Mouse (Mus musculus): Measurements from ENCODE around the gene Opcml. TPM values are rescaled to one million over a fixed set of nuclear protein-coding genes. Genes with fewer than 3 reads are reported as not detected.

The Opcml gene
- polyA plus RNA-seq, 2 experiments from 2014 or later = 0.40 TPM; not detected in 1

DNA sequence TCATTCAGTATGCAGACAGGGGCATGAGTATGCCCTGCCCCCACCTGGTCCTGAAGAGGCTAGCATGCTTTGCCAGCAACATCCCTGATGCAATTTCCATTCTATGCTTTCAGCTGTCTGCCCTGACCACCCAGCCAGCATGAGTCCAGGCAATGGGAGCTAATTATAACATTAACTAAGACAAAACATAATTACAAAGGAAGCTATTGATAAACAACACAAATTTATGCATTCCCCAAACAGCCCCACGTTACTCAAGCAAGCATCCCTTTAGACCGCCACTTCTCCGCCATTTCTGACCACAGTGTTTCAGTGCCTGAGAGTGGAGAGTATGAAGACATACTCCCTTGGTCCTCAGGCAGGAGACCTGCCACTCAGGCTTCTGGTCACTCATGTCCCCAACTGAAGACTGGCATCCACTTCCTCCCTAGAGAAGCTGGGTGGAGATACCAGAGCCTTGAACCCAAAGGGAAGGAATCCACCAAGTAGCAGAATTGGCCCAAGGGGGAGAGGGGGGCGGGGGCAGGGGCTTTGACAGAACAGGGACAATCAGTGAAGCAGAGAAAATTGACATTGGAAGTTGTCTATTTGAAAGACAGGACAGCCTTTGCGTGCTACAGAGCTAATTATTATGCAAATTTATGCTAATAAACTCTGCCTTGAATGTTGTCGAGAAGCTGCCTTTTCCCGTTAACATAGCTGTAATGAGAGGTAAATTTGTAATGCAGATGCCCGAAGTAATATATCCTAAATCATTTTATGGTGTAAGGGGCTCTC lies 464.7 kb downstream of the Opcml start:
- no peak for ATAC-seq

DNA sequence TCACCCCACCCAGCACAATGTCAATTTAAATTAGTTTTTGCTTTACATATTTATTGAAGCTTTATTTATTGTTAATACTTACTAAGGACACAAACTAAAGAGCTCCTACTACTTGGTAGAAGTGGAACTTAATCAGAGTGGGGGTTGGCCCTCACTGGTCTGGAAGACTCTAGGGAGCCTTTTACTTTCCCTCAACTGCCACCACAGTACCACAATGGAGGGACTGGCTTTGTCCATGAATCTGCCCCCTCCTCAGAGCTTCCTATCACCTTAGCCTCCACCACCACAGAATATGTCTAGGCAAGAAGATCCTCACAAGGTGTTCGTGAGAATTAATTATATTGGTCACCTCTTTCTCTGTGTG lies 465.3 kb downstream of the Opcml start:
- no peak for ATAC-seq

DNA sequence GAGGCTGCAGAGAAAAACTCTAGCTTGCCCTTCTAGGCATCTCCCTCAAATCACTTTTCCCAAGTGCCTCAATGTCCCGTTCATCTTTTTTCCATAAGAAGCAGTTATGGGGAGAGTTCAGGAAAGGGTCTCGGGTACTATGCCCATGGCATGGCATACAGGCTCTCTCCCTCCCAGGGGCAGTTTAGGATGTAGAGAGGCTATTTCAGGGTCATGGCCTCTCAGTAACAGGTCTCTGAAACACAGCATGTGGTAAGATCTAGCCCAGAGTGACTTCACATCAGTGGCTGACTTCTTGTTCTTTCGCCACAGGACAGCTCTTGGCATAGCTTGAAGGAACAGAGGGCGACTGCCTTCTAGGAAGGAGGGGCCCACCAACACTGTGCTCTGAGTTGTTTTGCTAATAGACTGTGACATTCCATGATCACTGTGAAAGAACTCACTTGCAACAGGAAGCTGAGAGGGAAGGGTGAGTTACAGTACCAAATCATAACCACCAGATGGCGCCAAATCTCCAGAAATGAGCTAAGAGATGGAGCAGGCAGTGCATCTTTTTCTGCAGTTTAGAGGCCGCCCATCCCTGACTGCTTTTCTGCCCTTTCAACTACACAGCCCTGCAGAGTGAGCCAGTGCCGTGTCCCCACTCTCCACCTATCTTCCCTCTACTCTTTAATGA lies 470.6 kb downstream of the Opcml start:
- ATAC-seq = no peak

GRCm38 (mm10) chr9:28262021-28262420 lies 471.4 kb downstream of the Opcml start:
- ATAC-seq = no peak

- ATAC-seq = no peak
Measured at GRCm38 (mm10) chr9:28262896-28263295, 472.3 kb downstream of the Opcml start.

- ATAC-seq = no peak
Measured at GRCm38 (mm10) chr9:28264761-28265160, 474.2 kb downstream of the Opcml start.

DNA sequence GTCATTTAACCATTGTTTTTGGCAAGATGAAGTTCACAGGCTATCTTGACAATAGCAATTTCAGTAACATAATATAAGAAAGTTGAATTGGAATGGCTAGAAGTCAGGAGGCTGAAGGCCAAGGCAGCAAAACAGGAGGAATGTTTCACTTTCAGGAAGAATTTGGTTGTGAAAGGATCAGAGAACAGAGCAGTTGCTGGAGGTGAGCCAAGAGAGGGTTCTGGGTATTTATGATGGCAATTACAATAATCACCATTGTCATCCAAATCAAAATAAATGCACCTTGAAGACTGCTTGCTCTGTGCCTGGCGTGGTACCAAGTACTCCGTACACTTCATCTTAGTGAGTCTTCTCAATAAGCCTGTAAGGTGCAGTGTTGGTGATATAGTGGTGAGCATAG lies 483.2 kb downstream of the Opcml start:
- ATAC-seq = no peak

- no peak for ATAC-seq
Measured at GRCm38 (mm10) chr9:28278555-28278954, 488.0 kb downstream of the Opcml start.

DNA sequence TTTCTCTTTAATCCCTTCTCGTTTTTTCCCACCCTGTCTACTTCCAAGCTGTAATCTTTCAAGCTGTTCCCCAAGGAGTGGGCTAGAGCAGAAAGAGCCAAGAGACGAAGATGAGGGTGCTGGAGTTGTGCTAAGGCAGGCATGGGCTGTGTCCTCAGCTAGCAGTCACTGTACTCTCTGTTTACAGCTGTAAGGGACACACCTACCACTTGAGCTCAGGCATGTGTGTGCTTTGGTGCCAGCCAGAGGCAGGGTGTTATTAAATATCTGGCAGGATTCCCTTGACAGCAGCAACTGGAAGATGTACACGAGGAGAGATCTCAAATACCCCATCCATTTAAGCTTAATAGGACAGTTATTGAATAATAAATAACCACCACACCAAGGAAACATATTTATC lies 490.4 kb downstream of the Opcml start:
- no peak for ATAC-seq

DNA sequence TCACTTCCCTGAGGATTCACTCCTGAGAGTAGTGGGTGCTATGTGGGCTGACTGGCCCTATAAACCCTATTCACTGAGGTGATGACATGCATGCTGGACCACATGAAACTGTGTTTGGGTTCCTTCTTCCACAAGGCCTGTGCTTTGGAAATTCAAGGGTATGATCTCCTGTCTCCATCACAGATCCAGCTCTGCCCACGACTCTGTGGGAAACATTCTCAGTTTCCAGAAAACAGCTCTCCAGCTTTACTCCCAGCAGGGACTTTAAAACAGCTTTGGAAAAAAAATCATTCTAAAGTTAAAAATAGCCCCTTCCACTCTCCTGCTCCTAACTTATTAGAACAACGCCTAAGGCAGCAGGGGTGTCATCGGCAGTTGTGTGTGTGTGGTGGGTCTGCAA lies 491.0 kb downstream of the Opcml start:
- no peak for ATAC-seq

DNA sequence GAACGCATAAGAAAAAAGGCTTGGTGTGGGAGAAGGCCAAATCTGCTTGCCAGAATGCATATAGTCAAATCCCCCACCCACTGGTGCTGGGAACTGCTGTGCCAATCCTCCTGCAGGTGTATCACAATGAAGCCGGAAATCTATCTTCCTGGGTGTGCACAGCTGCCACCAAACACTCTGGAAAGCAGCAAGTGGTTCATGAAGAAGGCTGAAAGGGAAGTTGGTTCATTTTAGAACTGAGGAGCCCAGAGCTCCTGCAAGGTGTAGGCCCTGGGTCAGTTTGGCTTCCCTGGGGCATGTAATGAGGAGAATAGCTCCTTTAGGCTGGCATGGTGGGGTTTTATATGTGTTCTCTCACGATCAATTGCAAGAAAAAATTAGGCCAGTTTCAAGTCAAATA lies 494.4 kb downstream of the Opcml start:
- no peak for ATAC-seq

DNA sequence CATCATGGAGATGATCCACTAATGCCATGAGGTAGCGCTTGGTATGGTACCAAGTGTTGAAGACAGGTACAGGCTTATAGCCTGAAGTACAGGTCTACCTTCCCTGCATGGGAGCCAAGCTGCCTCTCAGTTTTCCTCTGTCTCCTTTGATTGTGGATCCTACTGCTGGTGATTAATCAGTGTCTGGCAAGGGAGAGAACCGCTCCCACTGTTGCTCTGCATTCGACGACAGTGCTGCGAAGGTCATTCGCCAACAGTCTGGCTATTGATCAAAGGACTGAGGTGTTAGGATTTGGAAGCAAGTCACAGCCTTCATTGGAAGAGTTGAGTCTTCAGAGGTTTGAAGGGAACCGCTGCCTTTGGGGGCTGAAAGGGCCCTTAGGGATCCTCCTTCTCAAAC lies 495.8 kb downstream of the Opcml start:
- no peak for ATAC-seq

- ATAC-seq = no peak
Measured at GRCm38 (mm10) chr9:28287485-28287884, 496.9 kb downstream of the Opcml start.

DNA sequence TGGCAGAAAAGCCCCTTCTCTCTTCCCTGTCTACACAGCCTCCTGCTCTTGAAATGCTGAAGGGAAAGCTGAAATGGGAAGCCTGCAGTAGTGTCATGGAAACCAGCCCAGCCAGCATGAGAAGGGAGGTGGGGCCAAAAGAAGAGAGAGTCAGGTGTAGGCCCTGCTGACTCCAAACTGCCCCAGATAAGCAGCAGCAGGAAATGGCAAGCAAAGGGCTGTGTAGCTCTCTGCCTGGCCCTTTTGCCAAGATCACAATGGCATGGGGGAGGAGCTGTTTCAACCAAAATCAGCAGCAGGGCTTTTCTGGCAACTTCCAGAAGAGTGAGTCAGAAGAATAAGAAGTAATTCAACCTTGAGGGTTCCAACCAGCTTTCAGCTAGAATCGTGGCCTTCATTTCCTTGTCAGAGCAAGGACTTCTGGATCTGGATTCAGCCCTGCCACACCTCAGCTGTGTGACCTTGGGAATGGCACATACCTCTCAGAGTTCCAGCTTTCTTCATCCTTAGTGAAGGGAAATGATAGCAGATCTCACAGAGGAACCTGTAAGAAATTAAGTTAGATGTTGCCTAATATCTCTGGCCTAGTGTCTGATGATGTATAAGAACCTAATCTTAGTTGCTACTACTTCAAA lies 499.2 kb downstream of the Opcml start:
- no peak for ATAC-seq

DNA sequence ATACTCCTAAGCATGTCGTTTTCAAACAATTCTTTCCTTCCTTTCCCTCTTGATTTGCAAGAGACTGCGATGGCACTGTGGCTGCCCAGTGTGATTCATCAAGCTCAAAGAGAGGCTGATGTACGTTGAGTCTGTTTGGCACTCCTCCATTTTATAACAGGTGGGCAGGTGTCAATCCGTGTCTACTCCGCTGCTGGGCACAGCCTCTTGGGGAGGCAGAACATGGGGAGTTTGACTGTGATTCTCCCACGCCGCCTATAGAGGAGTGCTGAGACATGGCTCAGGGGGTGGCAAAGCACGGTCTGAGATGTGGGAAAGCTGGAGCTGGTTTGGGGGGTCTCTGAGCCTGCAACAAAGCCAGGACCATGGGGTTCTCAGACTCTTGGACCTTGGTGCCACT lies 513.1 kb downstream of the Opcml start:
- no peak for ATAC-seq

DNA sequence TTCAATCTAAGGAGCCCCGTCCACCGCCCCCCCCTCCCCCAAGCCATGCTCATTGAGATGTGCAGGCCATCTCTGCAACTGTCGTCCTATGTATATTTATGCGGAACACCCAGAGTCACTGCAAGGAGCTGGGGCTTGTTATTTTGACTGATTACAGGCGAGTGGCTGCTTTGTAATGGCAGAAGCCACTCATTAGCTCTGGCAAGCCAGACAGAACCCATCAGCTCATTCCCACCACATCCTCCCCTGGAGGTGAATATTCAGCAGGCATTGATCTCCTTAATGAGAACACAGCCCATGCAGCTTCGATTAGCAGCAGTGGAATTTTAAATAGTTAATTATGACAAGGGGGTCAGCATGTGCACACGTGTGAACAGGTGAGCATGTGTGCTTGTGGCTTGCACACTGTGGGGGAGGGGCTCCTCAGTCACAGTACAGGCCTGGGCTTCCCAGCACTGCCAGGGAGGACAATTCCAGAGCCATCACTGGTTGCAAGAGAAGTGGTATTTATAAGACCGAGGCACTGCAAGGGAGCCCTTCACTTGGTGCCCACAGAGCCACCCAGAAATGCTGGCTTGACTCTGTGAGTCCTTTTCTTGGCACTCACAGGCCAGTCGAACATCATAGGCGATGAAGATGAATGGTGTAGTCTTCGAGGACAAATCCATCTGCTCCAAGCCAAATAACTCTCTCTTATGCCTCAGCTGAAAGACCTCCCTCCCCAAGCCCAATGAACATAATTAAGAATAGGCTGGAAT lies 516.0 kb downstream of the Opcml start:
- ATAC-seq = no peak

GRCm38 (mm10) chr9:28307122-28307430 lies 516.5 kb downstream of the Opcml start:
- no peak for ATAC-seq

GRCm38 (mm10) chr9:28307481-28308050 lies 517.0 kb downstream of the Opcml start:
- ATAC-seq = no peak

GRCm38 (mm10) chr9:28317881-28318280 lies 527.3 kb downstream of the Opcml start:
- ATAC-seq = no peak

DNA sequence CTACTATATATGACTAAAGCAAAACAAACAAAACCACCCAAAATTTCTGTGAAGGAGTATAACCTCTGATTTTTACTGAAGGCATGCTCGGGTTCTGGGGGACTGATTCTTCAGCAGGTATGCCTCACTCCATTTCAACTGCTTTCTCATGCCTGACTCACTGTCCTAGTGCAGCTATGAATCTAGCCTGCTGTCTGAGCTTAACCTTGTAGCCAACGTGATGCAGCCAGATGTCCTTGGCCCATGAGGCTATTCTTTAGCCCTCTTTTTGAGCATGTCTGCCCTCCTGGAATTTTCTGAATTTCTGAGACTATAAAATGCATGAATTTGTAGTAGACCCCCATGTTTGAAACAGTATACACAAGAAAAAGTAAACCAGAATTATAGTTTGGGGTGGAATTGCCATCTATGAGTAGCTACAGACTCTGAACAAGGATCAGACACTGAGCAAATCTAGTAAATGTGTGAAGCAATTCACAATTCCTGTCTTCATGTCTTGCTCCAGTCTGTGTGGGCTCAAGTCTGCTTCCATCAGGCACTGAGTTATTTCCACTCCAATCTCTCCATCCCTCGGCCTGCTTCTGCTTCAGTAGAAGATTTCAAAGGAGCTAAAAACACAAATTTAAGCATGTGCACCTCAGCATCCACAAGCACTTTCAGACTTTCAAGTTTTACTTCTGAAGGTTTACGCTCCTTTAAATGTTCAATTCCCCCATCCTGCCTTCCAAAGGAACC lies 528.6 kb downstream of the Opcml start:
- no peak for ATAC-seq

DNA sequence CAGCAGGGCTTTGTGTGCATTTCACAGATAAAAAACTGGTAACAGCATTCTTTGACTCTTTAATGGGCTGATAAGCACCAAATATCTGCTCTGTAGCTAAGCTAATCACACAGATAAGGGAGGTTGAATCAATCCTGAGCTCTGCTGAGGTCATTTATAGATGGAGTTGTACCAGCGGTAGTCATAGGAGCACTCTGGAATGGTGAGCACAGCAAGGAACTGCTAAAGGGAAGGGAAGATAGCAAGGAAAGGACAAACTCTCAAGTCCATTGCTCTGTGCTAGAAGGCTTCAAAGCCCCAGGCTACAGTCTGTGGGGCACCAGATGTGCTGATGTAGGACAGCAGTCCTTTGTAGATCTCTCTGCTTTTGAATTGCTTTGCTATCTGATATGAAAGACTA lies 529.2 kb downstream of the Opcml start:
- no peak for ATAC-seq

DNA sequence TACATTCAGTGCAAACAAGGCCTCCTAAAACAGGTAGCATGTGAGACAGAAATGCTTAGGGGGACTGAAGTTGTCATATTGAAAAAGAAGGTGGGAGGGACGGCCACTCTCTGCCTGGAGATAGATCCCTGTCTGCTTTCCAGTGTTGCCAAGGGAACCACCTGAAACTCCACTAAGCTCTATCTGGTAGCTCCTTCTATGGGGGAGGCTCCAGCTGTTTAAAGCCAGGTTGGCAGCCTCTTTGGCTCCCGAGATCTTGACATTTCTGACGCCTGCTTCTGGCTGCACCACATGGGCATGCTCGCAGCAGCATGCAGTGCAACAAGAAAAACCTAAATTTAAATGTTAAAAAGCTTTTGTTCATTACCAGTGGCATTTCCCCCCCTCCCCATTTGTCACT lies 537.4 kb downstream of the Opcml start:
- ATAC-seq = no peak
